Mouse (Mus musculus): ENCODE measurements around the gene Grid1.

- TF ChIP-seq CTCF (IDR thresholded peaks at IDR 0.05) = no peak
- no peak for TF ChIP-seq EP300 (IDR thresholded peaks at IDR 0.05)
These were observed 337.3 kb downstream of the Grid1 start for GRCm38 (mm10) chr14:35157069-35157655.

Measured in lung, postnatal 0 days (tissue).